Mouse (Mus musculus): ENCODE measurements around the gene Cabp2.

The Cabp2 gene

GRCm38 (mm10) chr19:4082219-4082965 is 1.0 kb downstream of the Cabp2 start:
- DNase-seq (ENCODE audit: low spot score): no peak

GRCm38 (mm10) chr19:4083316-4083715 is 1.9 kb downstream of the Cabp2 start:
- no peak for DNase-seq (ENCODE audit: low spot score)

- DNase-seq (ENCODE audit: low spot score): no peak
Measured at GRCm38 (mm10) chr19:4083826-4084225, 2.4 kb downstream of the Cabp2 start.

GRCm38 (mm10) chr19:4084984-4085383 is 3.6 kb downstream of the Cabp2 start:
- no peak for DNase-seq (ENCODE audit: low spot score)

- DNase-seq (ENCODE audit: low spot score): no peak
Measured at GRCm38 (mm10) chr19:4086156-4086555, 4.8 kb downstream of the Cabp2 start.

GRCm38 (mm10) chr19:4087090-4087489 is 5.7 kb downstream of the Cabp2 start:
- no peak for DNase-seq (ENCODE audit: low spot score)

GRCm38 (mm10) chr19:4088146-4088545 is 6.8 kb downstream of the Cabp2 start:
- DNase-seq (ENCODE audit: low spot score): no peak

GRCm38 (mm10) chr19:4089128-4089527 is 7.8 kb downstream of the Cabp2 start:
- DNase-seq (ENCODE audit: low spot score): no peak

GRCm38 (mm10) chr19:4090446-4090845 is 9.1 kb downstream of the Cabp2 start:
- no peak for DNase-seq (ENCODE audit: low spot score)

GRCm38 (mm10) chr19:4091383-4091782 is 10.0 kb downstream of the Cabp2 start:
- DNase-seq (ENCODE audit: low spot score): no peak

- DNase-seq (ENCODE audit: low spot score): no peak
Measured at GRCm38 (mm10) chr19:4092750-4093149, 11.4 kb downstream of the Cabp2 start.

GRCm38 (mm10) chr19:4093772-4094171 is 12.4 kb downstream of the Cabp2 start:
- DNase-seq (ENCODE audit: low spot score): no peak

- no peak for DNase-seq (ENCODE audit: low spot score)
Measured at GRCm38 (mm10) chr19:4094348-4094747, 13.0 kb downstream of the Cabp2 start.

GRCm38 (mm10) chr19:4094774-4095303 is 13.5 kb downstream of the Cabp2 start:
- no peak for DNase-seq (ENCODE audit: low spot score)

- no peak for DNase-seq (ENCODE audit: low spot score)
Measured at GRCm38 (mm10) chr19:4095802-4096201, 14.4 kb downstream of the Cabp2 start.

GRCm38 (mm10) chr19:4096642-4097440 is 15.5 kb downstream of the Cabp2 start, which contains the start of gene Cdk2ap2:
Gene Cdk2ap2 (plus strand): TSS chr19:4097182.
- DNase-seq (ENCODE audit: low spot score): peak; percentile 100

GRCm38 (mm10) chr19:4097441-4097825 is 16.1 kb downstream of the Cabp2 start:
- DNase-seq (ENCODE audit: low spot score): peak; percentile 92

- DNase-seq (ENCODE audit: low spot score): no peak
Measured at GRCm38 (mm10) chr19:4098426-4098825, 17.0 kb downstream of the Cabp2 start.

- peak; percentile 80 for DNase-seq (ENCODE audit: low spot score)
Measured at GRCm38 (mm10) chr19:4099056-4099455, 17.7 kb downstream of the Cabp2 start.

- peak; percentile 73 for DNase-seq (ENCODE audit: low spot score)
Measured at GRCm38 (mm10) chr19:4099837-4100717, 18.7 kb downstream of the Cabp2 start, which contains the start of gene Pitpnm1. Gene Pitpnm1 (plus strand): TSS chr19:4099998.

- no peak for DNase-seq (ENCODE audit: low spot score)
Measured at GRCm38 (mm10) chr19:4100718-4101261, 19.4 kb downstream of the Cabp2 start.

- DNase-seq (ENCODE audit: low spot score): no peak
Measured at GRCm38 (mm10) chr19:4101466-4101865, 20.1 kb downstream of the Cabp2 start.
